Mouse (Mus musculus) midbrain, embryonic 12.5 days (tissue): ENCODE measurements around the gene Gm49325. TPM values are rescaled to one million over a fixed set of nuclear protein-coding genes. Genes with fewer than 3 reads are reported as not detected.
"Not testable (repeated sequence)": the region's sequence is repeated elsewhere in the genome, so short reads cannot be mapped to it uniquely, and the experiment has no call there.

Experiments used
- ATAC-seq: fragments of 200-750 bp; cut with Nextera tagmentation; 2 replicates; pipeline ENCODE4 v1.8.0; 2017; ENCODE audit warnings: low read depth, moderate TSS enrichment, moderate library complexity; ENCODE audit not compliant: low FRiP score
- H3K27ac ChIP-seq: fragments of 300-500 bp; sonication (generic); replicated peaks from 2 replicates; pipeline ENCODE4 v1.5.1; 2016; ENCODE audit warnings: mild to moderate bottlenecking
- H3K27me3 ChIP-seq: fragments of 300-500 bp; sonication (generic); 2 replicates; pipeline ENCODE4 v1.6.1; 2016; ENCODE audit warnings: mild to moderate bottlenecking
- H3K36me3 ChIP-seq: fragments of 300-500 bp; sonication (generic); 2 replicates; pipeline ENCODE4 v1.6.1; 2016
- H3K4me1 ChIP-seq: fragments of 300-500 bp; sonication (generic); 2 replicates; pipeline ENCODE4 v1.6.1; 2016
- H3K4me2 ChIP-seq: fragments of 300-500 bp; sonication (generic); replicated peaks from 2 replicates; pipeline ENCODE4 v1.6.1; 2016; ENCODE audit warnings: mild to moderate bottlenecking, moderate library complexity
- H3K4me3 ChIP-seq: fragments of 300-500 bp; sonication (generic); 2 replicates; pipeline ENCODE4 v1.5.1; 2016; ENCODE audit warnings: mild to moderate bottlenecking
- H3K9ac ChIP-seq: fragments of 300-500 bp; sonication (generic); replicated peaks from 2 replicates; pipeline ENCODE4 v1.6.1; 2016; ENCODE audit warnings: mild to moderate bottlenecking, moderate library complexity
- H3K9me3 ChIP-seq: fragments of 300-500 bp; sonication (generic); 2 replicates; pipeline ENCODE4 v1.6.1; 2016; ENCODE audit warnings: mild to moderate bottlenecking
- WGBS: fragments of 180-500 bp; shearing (Covaris S2); methylation state at CpG from one replicate; pipeline ENCODE4 v1.1.7; 2016; 5-methylcytosine and 5-hydroxymethylcytosine counted together
- polyA plus RNA-seq: library from polyadenylated mRNA; unstranded; fragments of >200 nt; fragmentation: Nextera tagmentation; extraction: Ambion mirVana; gene quantifications from 2 replicates; pipeline ENCODE4 v1.2.1, GENCODE M21; 2016

Gene Gm49325
- polyA plus RNA-seq, 1 experiment from 2014 or later: 7.7 TPM

DNA sequence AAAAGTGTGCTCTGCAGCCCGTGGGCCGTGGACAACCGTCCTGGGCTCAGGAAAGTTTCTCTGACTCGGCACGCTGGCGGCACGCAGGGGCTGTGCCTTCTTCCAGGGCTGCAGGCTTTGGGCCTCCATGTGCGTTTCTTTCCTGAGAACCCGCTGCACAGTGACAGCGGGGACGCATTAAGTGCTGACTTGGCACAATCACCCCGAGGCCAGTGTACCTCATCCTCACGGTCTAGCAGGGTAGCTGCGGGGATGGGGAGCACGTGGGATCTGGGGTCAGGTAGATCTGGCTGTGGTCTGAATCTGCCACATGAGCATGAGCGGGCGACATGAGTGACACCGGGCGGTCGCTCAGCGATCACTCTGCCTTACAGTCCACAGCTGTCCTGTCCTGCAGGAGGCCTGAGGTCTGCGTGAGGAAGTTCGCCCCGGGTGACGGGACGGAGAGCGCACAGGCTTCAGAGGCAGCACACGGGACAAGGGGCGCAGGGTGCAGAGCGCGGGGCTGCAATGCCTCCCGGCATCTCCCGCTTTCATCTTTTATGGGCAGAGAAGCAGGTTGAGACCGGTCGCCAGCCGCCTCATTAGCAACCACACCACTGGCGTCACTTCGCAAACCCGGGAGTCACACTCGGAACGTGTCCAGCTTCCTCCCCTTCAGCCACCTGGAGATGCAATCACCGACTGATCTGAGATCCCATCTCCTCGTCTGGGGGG, 58.1 kb downstream of the Gm49325 start:
- no peak for ATAC-seq
- H3K9ac ChIP-seq: no peak overlapping the region
- no peaks in the 10 kb centered on the region for H3K9me3 ChIP-seq
- H3K27me3 ChIP-seq: no peaks in the 10 kb centered on the region
- no peak overlapping the region for H3K4me3 ChIP-seq
- no peak overlapping the region for H3K27ac ChIP-seq
- H3K36me3 ChIP-seq: no peaks in the 10 kb centered on the region
- no peaks in the 10 kb centered on the region for H3K4me1 ChIP-seq
- WGBS: 62% methylated on average over 43 of the region's 43 CpGs
- H3K4me2 ChIP-seq: no peak overlapping the region

DNA sequence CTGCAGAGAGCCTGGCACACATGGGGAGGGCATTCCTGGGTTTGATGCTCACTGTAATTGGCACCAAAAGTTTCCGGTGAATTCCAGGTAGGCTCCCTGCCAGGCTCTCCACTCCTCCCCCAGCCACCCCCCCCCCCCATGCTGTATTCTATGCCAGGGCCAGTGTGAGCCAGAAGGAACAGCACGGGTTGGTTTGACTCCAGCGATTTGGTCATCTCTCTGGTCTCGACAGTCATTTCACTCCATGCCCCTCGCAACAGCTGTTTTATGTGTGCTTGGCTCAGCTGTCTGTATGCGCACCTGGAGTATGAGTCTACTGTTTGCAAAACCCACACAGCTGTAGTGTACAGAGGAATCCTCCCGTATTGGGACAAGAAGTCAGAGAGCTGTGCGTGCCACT, 60.3 kb downstream of the Gm49325 start:
- Histone ChIP-seq H3K4me1 (no peaks in the 10 kb centered on the region), H3K36me3 (no peaks in the 10 kb centered on the region), H3K4me3 (no peak overlapping the region), H3K9me3 (no peaks in the 10 kb centered on the region), H3K27me3 (no peaks in the 10 kb centered on the region), H3K4me2 (no peak overlapping the region), H3K9ac (no peak overlapping the region), H3K27ac (no peak overlapping the region)
- WGBS: 85% methylated on average over 8 of the region's 8 CpGs
- no peak for ATAC-seq

DNA sequence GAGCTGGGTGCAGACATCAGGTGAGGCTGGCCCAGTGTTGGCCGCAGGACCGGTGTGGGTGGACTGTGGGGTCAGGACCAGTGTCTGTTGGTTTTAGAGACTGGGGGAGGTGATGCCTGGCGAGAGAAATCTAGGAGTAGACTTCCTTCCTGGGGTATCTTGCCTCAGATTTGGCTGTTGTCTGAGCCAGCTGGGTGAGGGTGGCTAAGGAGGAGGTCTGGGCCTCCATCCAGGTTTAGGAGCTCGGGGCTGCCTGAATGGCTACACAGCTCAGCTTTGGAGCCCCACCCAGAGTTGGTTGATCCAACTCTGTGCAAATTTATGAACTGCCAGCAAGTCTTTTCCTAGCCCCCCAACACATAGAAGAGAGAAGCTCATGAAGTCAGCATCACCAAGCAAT, 61.4 kb downstream of the Gm49325 start:
- Histone ChIP-seq H3K4me3 (no peak overlapping the region), H3K4me2 (no peak overlapping the region), H3K9me3 (no peaks in the 10 kb centered on the region), H3K27ac (no peak overlapping the region), H3K36me3 (no peaks in the 10 kb centered on the region), H3K9ac (no peak overlapping the region), H3K27me3 (no peaks in the 10 kb centered on the region), H3K4me1 (no peaks in the 10 kb centered on the region)
- WGBS: 89% methylated on average over 4 of the region's 4 CpGs
- ATAC-seq: no peak

DNA sequence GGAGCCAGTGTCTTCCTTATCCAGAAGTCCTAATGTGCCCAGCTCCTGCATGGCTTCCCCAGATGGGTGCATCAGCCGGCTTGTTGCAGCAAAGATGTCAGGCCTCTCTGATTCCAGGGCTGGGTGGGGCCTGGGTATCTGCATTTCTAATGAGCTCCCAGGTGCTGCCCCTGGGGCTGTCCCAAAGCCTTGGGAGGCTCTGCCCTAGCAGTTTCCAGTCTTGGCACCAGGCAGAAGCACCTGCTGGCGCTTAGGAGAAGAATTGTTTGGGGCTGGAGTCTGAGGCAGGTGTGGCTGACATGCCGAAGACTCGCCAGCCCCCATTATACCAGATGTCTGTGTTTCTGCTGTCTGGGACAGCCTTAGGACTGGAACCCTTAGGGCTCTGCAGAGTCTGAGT, 64.7 kb downstream of the Gm49325 start:
- no peak for ATAC-seq
- Histone ChIP-seq H3K27me3 (peaks cover 3% of the 10 kb centered on the region), H3K4me3 (no peak overlapping the region), H3K9me3 (no peaks in the 10 kb centered on the region), H3K9ac (no peak overlapping the region), H3K4me1 (0 out of 2 replicates have a peak, but pooled peaks cover 6% of the 10 kb centered on the region), H3K4me2 (no peak overlapping the region), H3K36me3 (no peaks in the 10 kb centered on the region), H3K27ac (no peak overlapping the region)
- 70% methylated on average over 4 of the region's 4 CpGs for WGBS

DNA sequence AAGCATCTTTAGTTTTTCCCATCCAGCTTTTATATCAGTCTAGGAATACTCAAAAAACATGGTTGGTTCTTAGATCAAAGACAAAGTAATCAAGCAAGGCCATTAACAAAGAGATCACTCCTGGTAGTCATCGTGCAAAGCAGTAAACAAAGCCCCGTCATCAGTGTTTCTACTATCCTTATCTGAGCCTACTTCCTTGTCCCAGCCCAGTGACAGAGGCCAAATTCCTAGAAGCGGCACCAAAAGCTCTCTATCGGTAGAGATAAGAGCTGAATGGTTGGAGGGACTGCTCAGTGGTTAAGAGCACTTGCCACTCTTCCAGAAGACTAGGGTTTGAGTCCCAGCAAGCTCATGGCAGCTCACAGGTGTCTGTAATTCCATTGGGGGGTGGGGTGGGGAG, 65.5 kb downstream of the Gm49325 start:
- H3K9ac ChIP-seq: no peak overlapping the region
- ATAC-seq: no peak
- 0 out of 2 replicates have a peak, but pooled peaks cover 6% of the 10 kb centered on the region for H3K4me1 ChIP-seq
- H3K4me2 ChIP-seq: no peak overlapping the region
- WGBS: 91% methylated on average over 4 of the region's 4 CpGs
- peaks cover 11% of the 10 kb centered on the region for H3K27me3 ChIP-seq
- H3K27ac ChIP-seq: no peak overlapping the region
- no peaks in the 10 kb centered on the region for H3K36me3 ChIP-seq
- H3K9me3 ChIP-seq: no peaks in the 10 kb centered on the region
- H3K4me3 ChIP-seq: no peak overlapping the region

DNA sequence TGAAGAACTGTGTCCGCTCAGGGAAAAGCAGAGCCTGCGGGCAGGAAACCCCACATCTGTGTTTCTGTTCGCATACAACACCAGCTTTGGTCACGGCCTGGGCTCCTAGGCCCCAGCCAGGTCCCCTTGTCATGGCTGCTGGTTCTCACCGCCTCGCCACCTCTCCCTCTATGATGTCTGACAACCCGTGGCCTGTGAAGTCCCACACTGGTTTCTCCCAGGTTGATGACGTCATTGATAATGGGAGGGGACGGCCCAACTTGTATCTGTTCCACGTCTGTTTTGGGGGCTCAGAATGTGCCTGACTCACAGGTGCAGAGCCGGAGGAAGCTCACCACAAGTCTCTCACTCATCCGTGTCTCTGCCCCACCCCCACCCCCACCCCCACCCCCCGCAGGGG, 67.8 kb downstream of the Gm49325 start:
- Histone ChIP-seq H3K36me3 (no peaks in the 10 kb centered on the region), H3K27ac (no peak overlapping the region), H3K9me3 (no peaks in the 10 kb centered on the region), H3K4me3 (no peak overlapping the region), H3K27me3 (peaks cover 33% of the 10 kb centered on the region), H3K4me1 (peaks cover 20% of the 10 kb centered on the region), H3K4me2 (no peak overlapping the region), H3K9ac (no peak overlapping the region)
- no peak for ATAC-seq
- WGBS: 59% methylated on average over 13 of the region's 13 CpGs

DNA sequence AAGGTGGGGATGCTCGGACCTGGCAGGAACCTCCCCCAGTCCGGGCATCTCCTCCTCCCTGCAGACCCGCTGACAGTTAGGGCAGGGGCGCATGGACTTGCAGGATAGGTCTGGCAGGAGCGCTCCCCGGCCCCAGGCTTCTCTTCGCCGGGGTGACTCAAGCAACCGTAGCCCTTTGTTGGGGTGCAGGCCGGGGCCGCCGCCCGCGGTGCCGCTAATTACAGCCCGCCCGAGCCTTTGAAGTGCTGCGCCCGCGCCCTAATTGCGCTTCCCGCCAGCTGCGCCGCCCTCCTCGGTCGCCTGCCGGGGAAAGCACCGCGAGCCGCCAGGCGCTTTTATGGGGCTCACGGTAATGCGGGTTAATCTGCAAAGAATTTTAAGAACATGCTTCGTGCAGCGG, 71.6 kb downstream of the Gm49325 start:
- Histone ChIP-seq H3K27me3 (peaks cover 41% of the 10 kb centered on the region), H3K4me3 (peak overlapping the region; percentile 29), H3K4me2 (peak overlapping the region; percentile 60), H3K36me3 (no peaks in the 10 kb centered on the region), H3K27ac (0 out of 2 replicates have a peak overlapping the region, but pooled peaks have one; percentile 39), H3K9ac (no peak overlapping the region), H3K9me3 (no peaks in the 10 kb centered on the region), H3K4me1 (peaks cover 20% of the 10 kb centered on the region)
- peak; percentile 66 for ATAC-seq
- WGBS: under 1% methylated on average over 35 of the region's 35 CpGs

DNA sequence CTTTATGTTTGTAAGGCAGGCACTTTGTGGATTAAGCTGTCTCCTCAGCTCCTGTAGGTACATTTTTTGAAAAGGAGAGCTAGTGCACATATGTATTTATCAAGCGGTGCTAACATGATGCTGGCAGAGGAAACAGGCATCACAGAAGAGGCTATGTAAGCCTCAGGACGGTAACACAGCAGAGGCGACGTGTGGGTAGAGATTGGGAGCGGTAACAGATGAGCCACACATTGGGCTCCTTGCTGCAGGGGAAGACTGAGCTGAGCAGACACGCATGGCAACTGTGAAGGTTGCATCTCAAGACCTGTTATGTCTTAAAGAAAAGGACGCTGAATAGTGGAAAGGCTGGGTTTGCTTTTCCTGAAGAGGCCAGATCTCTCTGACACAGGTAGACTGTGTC, 77.0 kb downstream of the Gm49325 start:
- H3K4me2 ChIP-seq: no peak overlapping the region
- peaks cover 15% of the 10 kb centered on the region for H3K4me1 ChIP-seq
- peaks cover 51% of the 10 kb centered on the region for H3K27me3 ChIP-seq
- WGBS: 81% methylated on average over 7 of the region's 7 CpGs
- no peak for ATAC-seq
- H3K36me3 ChIP-seq: no peaks in the 10 kb centered on the region
- no peak overlapping the region for H3K27ac ChIP-seq
- H3K9ac ChIP-seq: no peak overlapping the region
- H3K4me3 ChIP-seq: no peak overlapping the region
- no peaks in the 10 kb centered on the region for H3K9me3 ChIP-seq

DNA sequence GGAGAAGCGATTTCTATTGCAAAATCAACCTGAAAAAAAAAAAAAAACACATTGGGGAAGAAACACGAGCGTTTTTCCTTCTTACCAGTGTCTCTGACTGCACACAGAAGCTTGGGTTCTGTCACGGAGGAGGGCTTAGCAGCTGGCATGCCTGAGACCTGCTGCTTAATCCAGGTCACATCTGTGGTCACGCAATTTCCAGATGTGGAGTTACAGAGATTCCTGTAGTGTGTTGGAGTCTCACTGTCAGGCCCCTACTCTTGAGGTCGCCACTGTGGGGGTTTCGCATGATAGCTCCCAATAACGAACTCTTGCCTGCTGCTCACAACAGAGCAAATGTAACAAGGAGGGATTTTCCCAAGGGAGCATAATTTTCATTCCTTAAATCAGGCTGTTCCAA, 78.2 kb downstream of the Gm49325 start:
- Histone ChIP-seq H3K27ac (no peak overlapping the region), H3K36me3 (no peaks in the 10 kb centered on the region), H3K4me1 (peaks cover 12% of the 10 kb centered on the region; the same call in 1 of the 2 replicates), H3K4me2 (no peak overlapping the region), H3K27me3 (peaks cover 51% of the 10 kb centered on the region), H3K9me3 (no peaks in the 10 kb centered on the region), H3K9ac (no peak overlapping the region), H3K4me3 (no peak overlapping the region)
- WGBS: 37% methylated on average over 8 of the region's 8 CpGs
- no peak for ATAC-seq

DNA sequence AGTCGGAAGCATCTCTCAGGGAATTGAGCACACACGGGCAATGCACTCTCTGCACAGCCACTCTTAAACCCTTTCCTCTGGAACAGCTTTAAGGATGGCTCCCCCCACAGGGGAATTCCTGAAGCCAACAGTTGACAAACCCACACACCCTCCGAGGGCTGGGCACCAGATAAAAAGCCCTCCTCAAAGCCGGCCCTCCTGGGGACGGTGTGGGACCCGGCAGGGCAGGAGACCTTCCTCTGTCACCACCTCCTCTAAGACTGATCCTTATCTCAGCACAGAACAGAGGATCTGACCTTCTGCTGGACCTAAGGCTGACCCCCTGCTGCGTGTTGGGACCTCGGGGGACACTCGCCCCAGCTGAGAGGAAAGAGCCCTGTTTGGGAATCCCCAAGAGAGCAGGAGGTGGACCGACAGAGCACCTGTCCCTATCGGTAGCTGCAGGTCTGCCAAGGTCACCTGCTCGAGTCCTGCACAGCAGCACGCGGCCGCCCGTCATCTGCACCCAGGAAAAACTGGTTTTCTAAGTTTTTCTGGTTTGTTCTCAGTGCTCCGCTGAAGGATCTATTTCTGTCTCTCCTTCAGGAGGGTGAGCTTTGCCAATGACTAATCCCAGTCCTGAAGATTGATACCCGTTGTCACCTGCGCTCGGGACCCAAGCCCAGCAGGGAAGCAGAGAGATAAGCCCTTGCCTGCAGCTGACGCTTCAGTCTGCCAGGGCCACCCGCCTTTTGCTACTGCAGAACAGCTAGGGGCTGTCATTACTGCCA, 80.1 kb downstream of the Gm49325 start, which contains the start of gene Tspear:
TSS of gene Tspear (plus strand) at position 675 of the 770 bp plus-strand sequence.
- peaks cover 20% of the 10 kb centered on the region for H3K4me1 ChIP-seq
- ATAC-seq: no peak
- no peak within 1 kb of the TSS for H3K9ac ChIP-seq
- H3K36me3 ChIP-seq: no peaks in the 10 kb centered on the region
- no peaks in the 10 kb centered on the region for H3K9me3 ChIP-seq
- H3K4me3 ChIP-seq: no peak within 1 kb of the TSS
- peaks cover 46% of the 10 kb centered on the region for H3K27me3 ChIP-seq
- no peak within 1 kb of the TSS for H3K27ac ChIP-seq
- 8% methylated on average over 20 of the region's 22 CpGs for WGBS
- no peak within 1 kb of the TSS for H3K4me2 ChIP-seq

DNA sequence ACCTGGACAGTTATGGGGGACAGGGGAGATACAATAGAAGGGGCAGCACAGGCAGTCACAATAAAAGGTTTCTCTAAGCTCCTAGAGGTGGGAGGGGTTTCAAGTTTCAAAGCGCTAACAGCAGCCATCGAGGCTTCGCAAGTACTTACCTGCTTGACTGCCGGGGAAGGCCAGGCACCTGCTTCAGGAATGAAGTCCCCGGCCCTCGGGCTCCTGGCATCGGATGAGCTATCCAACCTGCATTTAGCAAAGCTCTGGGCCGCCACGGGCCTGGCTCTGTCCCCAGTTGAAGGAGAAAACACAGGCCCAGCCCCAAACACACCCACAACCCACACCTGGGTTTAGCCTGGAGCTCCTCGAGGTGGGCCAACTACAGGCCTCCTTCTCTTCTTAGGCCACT, 81.0 kb downstream of the Gm49325 start:
- Histone ChIP-seq H3K27me3 (peaks cover 46% of the 10 kb centered on the region), H3K9ac (no peak overlapping the region), H3K27ac (no peak overlapping the region), H3K4me1 (peaks cover 20% of the 10 kb centered on the region), H3K4me3 (no peak overlapping the region), H3K9me3 (no peaks in the 10 kb centered on the region), H3K36me3 (no peaks in the 10 kb centered on the region), H3K4me2 (no peak overlapping the region)
- no peak for ATAC-seq
- 31% methylated on average over 10 of the region's 10 CpGs for WGBS

DNA sequence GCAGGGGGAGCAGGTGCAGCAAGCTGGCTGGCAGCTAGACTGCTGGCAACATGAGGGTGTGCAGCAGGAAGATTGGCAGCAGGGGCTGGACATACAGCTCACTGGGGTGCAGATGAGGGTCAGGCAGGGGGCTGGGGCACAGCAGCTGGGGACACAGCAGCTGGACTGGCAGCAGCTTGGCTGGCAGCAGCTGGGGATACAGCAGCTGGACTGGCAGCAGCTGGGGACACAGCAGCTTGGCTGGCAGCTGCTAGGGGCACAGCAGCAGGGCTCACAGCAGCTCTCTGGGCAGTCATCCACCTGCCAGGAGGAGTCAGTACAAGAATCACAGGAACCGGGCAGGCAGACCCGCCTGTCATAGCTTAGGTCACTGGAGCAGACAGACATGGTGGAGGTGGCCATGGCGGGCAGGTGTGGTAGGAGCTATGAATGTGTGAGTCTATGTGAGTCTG, 84.4 kb downstream of the Gm49325 start, which contains the start of gene Gm19402:
TSS of gene Gm19402 (minus strand) at position 402 of the 452 bp plus-strand sequence.
- not testable (repeated sequence) for ATAC-seq, H3K9me3 ChIP-seq, H3K36me3 ChIP-seq, H3K9ac ChIP-seq, H3K4me3 ChIP-seq, H3K4me2 ChIP-seq
- peaks cover 37% of the 10 kb centered on the region for H3K27me3 ChIP-seq
- H3K4me1 ChIP-seq: peaks cover 17% of the 10 kb centered on the region
- 0 out of 2 replicates have a peak within 1 kb of the TSS, but pooled peaks have one; percentile 40 for H3K27ac ChIP-seq
- 66% methylated on average over 3 of the region's 3 CpGs for WGBS
